Mouse (Mus musculus) neural tube, embryonic 12.5 days (tissue): Measurements from ENCODE around the gene Gm28043. TPM values are rescaled to one million over a fixed set of nuclear protein-coding genes. Genes with fewer than 3 reads are reported as not detected.

Source experiments
- ATAC-seq: fragments of 200-750 bp; cut with Nextera tagmentation; 2 replicates; pipeline ENCODE4 v1.8.0; 2017; ENCODE audit warnings: low read depth, mild to moderate bottlenecking, moderate TSS enrichment, moderate library complexity; ENCODE audit not compliant: low FRiP score
- H3K27ac ChIP-seq: fragments of 300-500 bp; sonication (generic); 2 replicates; pipeline ENCODE4 v1.5.1; 2016
- H3K27me3 ChIP-seq: fragments of 300-500 bp; sonication (generic); replicated peaks from 2 replicates; pipeline ENCODE4 v1.6.1; 2016; ENCODE audit warnings: mild to moderate bottlenecking
- H3K36me3 ChIP-seq: fragments of 300-500 bp; sonication (generic); 2 replicates; pipeline ENCODE4 v1.6.1; 2016; ENCODE audit warnings: mild to moderate bottlenecking
- H3K4me1 ChIP-seq: fragments of 300-500 bp; sonication (generic); 2 replicates; pipeline ENCODE4 v1.6.1; 2016
- H3K4me2 ChIP-seq: fragments of 300-500 bp; sonication (generic); replicated peaks from 2 replicates; pipeline ENCODE4 v1.6.1; 2016; ENCODE audit warnings: mild to moderate bottlenecking
- H3K4me3 ChIP-seq: fragments of 300-500 bp; sonication (generic); 2 replicates; pipeline ENCODE4 v1.5.1; 2016
- H3K9ac ChIP-seq: fragments of 300-500 bp; sonication (generic); 2 replicates; pipeline ENCODE4 v1.6.1; 2016; ENCODE audit warnings: mild to moderate bottlenecking
- H3K9me3 ChIP-seq: fragments of 300-500 bp; sonication (generic); 2 replicates; pipeline ENCODE4 v1.6.1; 2016; ENCODE audit warnings: mild to moderate bottlenecking
- WGBS: fragments of 180-500 bp; shearing (Covaris S2); methylation state at CpG from one replicate; pipeline ENCODE4 v1.1.7; 2016; 5-methylcytosine and 5-hydroxymethylcytosine counted together
- polyA plus RNA-seq: library from polyadenylated mRNA; unstranded; fragments of >200 nt; fragmentation: Nextera tagmentation; extraction: Ambion mirVana; gene quantifications from 2 replicates; pipeline ENCODE4 v1.2.1, GENCODE M21; 2016

Gm28043 gene
- polyA plus RNA-seq, 1 experiment from 2014 or later: 3.7 TPM

DNA sequence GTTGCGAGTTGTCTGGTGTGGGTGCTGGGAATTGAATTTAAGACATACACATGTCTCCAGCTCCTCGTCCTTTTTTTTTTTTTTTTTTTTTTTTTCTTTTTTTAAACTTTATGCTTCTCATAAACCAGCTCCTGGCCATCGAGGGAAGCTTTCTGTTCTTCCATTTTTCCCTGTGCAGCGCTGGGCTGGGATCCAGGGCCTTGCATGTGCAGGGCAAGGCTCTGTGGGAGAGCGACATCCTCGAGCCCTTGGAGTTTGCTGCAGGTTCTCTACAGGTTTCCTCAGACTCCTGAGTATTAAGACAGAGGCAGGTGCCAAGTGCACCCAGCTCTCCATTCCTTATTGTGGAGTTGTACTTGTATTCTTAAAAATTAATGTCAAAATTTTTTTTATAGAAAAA, 47.5 kb downstream of the Gm28043 start:
- H3K27me3 ChIP-seq: no peaks in the 10 kb centered on the region
- H3K4me3 ChIP-seq: no peak overlapping the region
- no peak overlapping the region for H3K27ac ChIP-seq
- H3K36me3 ChIP-seq: peaks cover 24% of the 10 kb centered on the region
- peaks cover 12% of the 10 kb centered on the region for H3K4me1 ChIP-seq
- WGBS: 94% methylated on average over 6 of the region's 6 CpGs
- H3K4me2 ChIP-seq: no peak overlapping the region
- no peak for ATAC-seq
- H3K9me3 ChIP-seq: no peaks in the 10 kb centered on the region
- no peak overlapping the region for H3K9ac ChIP-seq

- ATAC-seq: no peak
- H3K4me2 ChIP-seq: no peak overlapping the region
- H3K4me3 ChIP-seq: no peak overlapping the region
- WGBS: 79% methylated on average over 10 of the region's 10 CpGs
- H3K27me3 ChIP-seq: no peaks in the 10 kb centered on the region
- H3K9me3 ChIP-seq: no peaks in the 10 kb centered on the region
- no peak overlapping the region for H3K9ac ChIP-seq
- no peaks in the 10 kb centered on the region for H3K4me1 ChIP-seq
- no peak overlapping the region for H3K27ac ChIP-seq
- peaks cover 46% of the 10 kb centered on the region for H3K36me3 ChIP-seq
Observed at GRCm38 (mm10) chr17:29668051-29668986, 53.6 kb downstream of the Gm28043 start.

- WGBS: 94% methylated on average over 4 of the region's 4 CpGs
- Histone ChIP-seq H3K4me3 (no peak overlapping the region), H3K27me3 (no peaks in the 10 kb centered on the region), H3K4me2 (no peak overlapping the region), H3K4me1 (no peaks in the 10 kb centered on the region), H3K9ac (no peak overlapping the region), H3K36me3 (peaks cover 50% of the 10 kb centered on the region), H3K9me3 (no peaks in the 10 kb centered on the region), H3K27ac (no peak overlapping the region)
- no peak for ATAC-seq
Observed at GRCm38 (mm10) chr17:29669030-29669429, 54.4 kb downstream of the Gm28043 start.

DNA sequence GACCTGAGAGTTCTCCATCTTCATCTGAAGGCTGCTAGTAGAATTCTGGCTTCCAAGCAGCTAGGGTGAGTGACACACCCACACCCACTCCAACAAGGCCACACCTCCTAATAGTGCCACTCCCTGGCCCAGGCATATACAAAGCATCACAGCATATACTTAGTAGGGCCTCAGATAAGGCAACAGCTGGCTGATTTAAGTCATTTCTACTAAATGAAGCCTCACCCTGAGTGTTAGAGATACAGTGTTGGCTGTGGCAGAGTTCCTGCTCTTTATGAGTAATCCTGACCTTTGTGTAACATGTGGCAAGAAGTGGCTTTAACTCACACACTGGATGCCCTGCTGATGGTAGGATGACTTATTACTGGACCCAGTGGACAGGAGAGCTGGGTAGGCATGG, 55.3 kb downstream of the Gm28043 start:
- no peak for ATAC-seq
- Histone ChIP-seq H3K4me1 (no peaks in the 10 kb centered on the region), H3K4me3 (no peak overlapping the region), H3K27ac (no peak overlapping the region), H3K27me3 (no peaks in the 10 kb centered on the region), H3K9ac (no peak overlapping the region), H3K36me3 (peaks cover 50% of the 10 kb centered on the region), H3K4me2 (no peak overlapping the region), H3K9me3 (no peaks in the 10 kb centered on the region)

- Histone ChIP-seq H3K27ac (no peak overlapping the region), H3K4me1 (no peaks in the 10 kb centered on the region), H3K4me2 (no peak overlapping the region), H3K9me3 (no peaks in the 10 kb centered on the region), H3K36me3 (peaks cover 58% of the 10 kb centered on the region), H3K27me3 (no peaks in the 10 kb centered on the region), H3K4me3 (no peak overlapping the region), H3K9ac (no peak overlapping the region)
- ATAC-seq: no peak
- 91% methylated on average over 2 of the region's 2 CpGs for WGBS
Observed at GRCm38 (mm10) chr17:29671021-29671420, 56.3 kb downstream of the Gm28043 start.

GRCm38 (mm10) chr17:29673325-29673724, 58.6 kb downstream of the Gm28043 start:
- 96% methylated on average over 4 of the region's 4 CpGs for WGBS
- H3K9me3 ChIP-seq: no peaks in the 10 kb centered on the region

GRCm38 (mm10) chr17:29678526-29678925, 63.9 kb downstream of the Gm28043 start:
- no peak overlapping the region for H3K9ac ChIP-seq
- no peak overlapping the region for H3K4me2 ChIP-seq
- no peak overlapping the region for H3K27ac ChIP-seq
- peaks cover 93% of the 10 kb centered on the region for H3K36me3 ChIP-seq
- no peaks in the 10 kb centered on the region for H3K9me3 ChIP-seq
- no peaks in the 10 kb centered on the region for H3K27me3 ChIP-seq
- H3K4me3 ChIP-seq: no peak overlapping the region
- 92% methylated on average over 8 of the region's 8 CpGs for WGBS
- no peak for ATAC-seq
- H3K4me1 ChIP-seq: peaks cover 5% of the 10 kb centered on the region; the same call in 1 of the 2 replicates

More at GRCm38 (mm10) chr17:29673325-29673724, 58.6 kb downstream of the Gm28043 start:
- Histone ChIP-seq H3K4me2 (no peak overlapping the region), H3K36me3 (peaks cover 70% of the 10 kb centered on the region), H3K27me3 (no peaks in the 10 kb centered on the region), H3K27ac (no peak overlapping the region), H3K4me3 (no peak overlapping the region), H3K9ac (no peak overlapping the region), H3K4me1 (no peaks in the 10 kb centered on the region)
- ATAC-seq: no peak

- Histone ChIP-seq H3K36me3 (peaks cover 93% of the 10 kb centered on the region), H3K4me2 (no peak overlapping the region), H3K9ac (no peak overlapping the region), H3K4me3 (no peak overlapping the region), H3K27ac (no peak overlapping the region), H3K9me3 (no peaks in the 10 kb centered on the region), H3K27me3 (no peaks in the 10 kb centered on the region), H3K4me1 (peaks cover 5% of the 10 kb centered on the region; the same call in 1 of the 2 replicates)
- 87% methylated on average over 6 of the region's 6 CpGs for WGBS
- ATAC-seq: no peak
Observed at GRCm38 (mm10) chr17:29679038-29679767, 64.5 kb downstream of the Gm28043 start.

- Histone ChIP-seq H3K9ac (no peak overlapping the region), H3K36me3 (peaks cover 94% of the 10 kb centered on the region), H3K4me2 (no peak overlapping the region), H3K27ac (no peak overlapping the region), H3K9me3 (no peaks in the 10 kb centered on the region), H3K4me3 (no peak overlapping the region), H3K27me3 (no peaks in the 10 kb centered on the region), H3K4me1 (peaks cover 5% of the 10 kb centered on the region; the same call in 1 of the 2 replicates)
- no peak for ATAC-seq
- WGBS: 72% methylated on average over 2 of the region's 2 CpGs
Observed at GRCm38 (mm10) chr17:29680174-29680573, 65.5 kb downstream of the Gm28043 start.

DNA sequence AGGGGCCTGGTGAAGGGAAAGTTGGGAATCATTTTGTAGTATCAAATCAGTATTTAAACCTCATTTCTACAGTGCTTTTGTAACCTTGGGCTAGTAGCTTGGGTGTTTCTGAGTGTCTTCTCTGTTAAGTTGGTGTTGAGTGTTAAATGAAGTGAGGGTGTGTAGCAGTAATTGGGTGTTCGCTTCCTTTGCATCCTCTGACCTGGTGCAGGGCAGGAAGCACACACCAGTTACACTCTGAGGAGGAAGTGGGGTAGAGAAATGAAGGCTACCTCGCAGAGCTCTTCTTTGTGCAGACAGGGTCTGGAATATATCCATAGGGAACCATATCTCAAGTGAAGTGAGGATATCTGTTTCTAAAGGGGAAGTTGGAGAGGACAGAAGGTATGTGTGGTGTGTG, 66.2 kb downstream of the Gm28043 start:
- no peak for ATAC-seq
- no peak overlapping the region for H3K4me2 ChIP-seq
- H3K4me3 ChIP-seq: no peak overlapping the region
- H3K9ac ChIP-seq: no peak overlapping the region
- WGBS: 91% methylated on average over 2 of the region's 2 CpGs
- H3K36me3 ChIP-seq: peaks cover 94% of the 10 kb centered on the region
- H3K9me3 ChIP-seq: no peaks in the 10 kb centered on the region
- H3K4me1 ChIP-seq: peaks cover 5% of the 10 kb centered on the region; the same call in 1 of the 2 replicates
- no peak overlapping the region for H3K27ac ChIP-seq
- no peaks in the 10 kb centered on the region for H3K27me3 ChIP-seq

DNA sequence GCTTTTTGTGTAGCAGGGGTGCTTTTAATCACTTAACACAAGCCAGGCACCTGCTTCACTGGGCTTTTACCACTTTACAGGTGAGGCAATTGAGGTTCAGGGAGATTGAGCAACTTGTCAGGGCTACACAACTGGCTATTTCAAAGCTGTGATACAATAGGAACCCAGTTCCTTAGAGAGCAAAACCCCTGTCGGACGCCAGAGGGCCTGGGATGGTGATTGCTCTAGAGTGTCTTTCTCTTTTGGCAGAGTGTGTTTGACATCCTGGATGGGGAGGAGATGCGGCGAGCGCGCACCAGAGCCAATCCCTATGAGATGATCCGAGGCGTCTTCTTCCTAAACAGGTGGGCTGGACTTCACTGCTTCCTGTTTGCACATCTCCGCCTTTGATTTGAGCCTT, 67.0 kb downstream of the Gm28043 start:
- no peak overlapping the region for H3K9ac ChIP-seq
- H3K4me2 ChIP-seq: no peak overlapping the region
- no peak for ATAC-seq
- H3K4me1 ChIP-seq: peaks cover 5% of the 10 kb centered on the region; the same call in 1 of the 2 replicates
- peaks cover 94% of the 10 kb centered on the region for H3K36me3 ChIP-seq
- H3K27me3 ChIP-seq: no peaks in the 10 kb centered on the region
- H3K27ac ChIP-seq: no peak overlapping the region
- WGBS: 95% methylated on average over 9 of the region's 9 CpGs
- no peak overlapping the region for H3K4me3 ChIP-seq
- no peaks in the 10 kb centered on the region for H3K9me3 ChIP-seq

GRCm38 (mm10) chr17:29682261-29682660, 67.6 kb downstream of the Gm28043 start:
- no peaks in the 10 kb centered on the region for H3K27me3 ChIP-seq
- H3K4me2 ChIP-seq: no peak overlapping the region
- H3K36me3 ChIP-seq: peaks cover 93% of the 10 kb centered on the region
- no peak overlapping the region for H3K9ac ChIP-seq
- H3K9me3 ChIP-seq: no peaks in the 10 kb centered on the region
- no peak for ATAC-seq
- peaks cover 5% of the 10 kb centered on the region; the same call in 1 of the 2 replicates for H3K4me1 ChIP-seq
- H3K4me3 ChIP-seq: no peak overlapping the region
- 75% methylated on average over 7 of the region's 7 CpGs for WGBS
- no peak overlapping the region for H3K27ac ChIP-seq
